Mouse (Mus musculus) inflammation-experienced regulatory T-cells (primary cell): ENCODE measurements around the gene Serpinb9f. TPM values are rescaled to one million over a fixed set of nuclear protein-coding genes. Genes with fewer than 3 reads are reported as not detected.

Source experiments
- polyA plus RNA-seq, 2 experiments: library from polyadenylated mRNA; unstranded; fragments of 100-300 nt; shearing (Covaris generic); gene quantifications; one replicate each; pipeline ENCODE4 v1.2.1; 2017

The Serpinb9f gene
- under 1 TPM in 1 of 2 experiments, not detected in 1; 0.52 TPM for polyA plus RNA-seq

DNA sequence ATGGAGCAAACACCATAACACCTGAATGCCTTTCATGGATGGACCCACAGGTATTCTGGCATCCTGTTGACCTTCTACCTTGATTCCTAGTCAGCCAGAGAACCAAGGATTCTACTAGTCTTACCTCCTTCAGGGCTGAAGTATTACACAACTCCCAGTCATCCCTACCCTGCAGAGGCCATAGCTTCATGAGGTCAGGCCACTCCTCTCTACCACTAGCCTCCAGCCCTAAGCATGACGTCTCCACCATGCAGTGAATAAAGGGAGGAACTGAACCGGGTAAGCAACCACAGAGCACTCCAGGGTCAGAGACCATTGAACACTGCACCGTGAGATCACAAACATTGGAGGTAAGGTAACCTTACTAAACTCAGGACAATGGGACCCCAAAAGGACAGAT, at the start of gene Serpinb9f:
Serpinb9f (plus strand) TSS at position 301 of the 400 bp plus-strand sequence.

Other genes starting within 250 kb of the Serpinb9f start
- gene Serpinb1b, start 245.5 kb upstream of the Serpinb9f start, polyA plus RNA-seq: not detected
- gene Serpinb9c, start 164.3 kb upstream of the Serpinb9f start, polyA plus RNA-seq: 1 to 10 TPM in 1 of 2 experiments, under 1 TPM in 1; 0.14 to 1.9 TPM
- gene Serpinb9d, start 131.1 kb upstream of the Serpinb9f start, polyA plus RNA-seq: under 1 TPM in 1 of 2 experiments, not detected in 1; 0.49 TPM
- gene Serpinb9e, start 74.5 kb upstream of the Serpinb9f start, polyA plus RNA-seq: under 1 TPM in 1 of 2 experiments, not detected in 1; 0.18 TPM
- not detected for gene Gm11397, start 71.7 kb downstream of the Serpinb9f start, polyA plus RNA-seq
- 1 to 10 TPM in 1 of 2 experiments, not detected in 1; 1.9 TPM for gene Serpinb9g, start 160.7 kb downstream of the Serpinb9f start, polyA plus RNA-seq